Mouse (Mus musculus): ENCODE data around the gene Coch. TPM values are rescaled to one million over a fixed set of nuclear protein-coding genes. Genes with fewer than 3 reads are reported as not detected.
"Not testable (repeated sequence)": the region's sequence is repeated elsewhere in the genome, so short reads cannot be mapped to it uniquely, and the experiment has no call there.

The Coch gene
- polyA plus RNA-seq, 1 experiment from 2014 or later, result 0.42 TPM

DNA sequence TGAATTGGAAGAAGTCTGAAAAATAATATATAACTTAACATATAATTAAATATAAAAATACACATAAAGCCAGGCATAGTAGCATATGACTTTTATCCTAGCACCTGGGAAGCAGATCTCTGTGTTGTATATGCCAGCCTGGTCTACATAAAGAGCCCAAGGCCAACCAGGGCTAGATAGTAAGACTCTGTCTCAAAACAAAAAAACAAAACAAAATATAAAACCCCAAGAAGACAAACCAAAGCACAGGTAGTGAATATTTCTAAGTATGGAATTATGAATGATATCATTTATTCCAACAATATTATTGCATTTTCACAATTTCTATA lies 30.2 kb downstream of the Coch start:
- Histone ChIP-seq H3K36me3 (ENCODE audit: insufficient read depth, low read length) (peaks cover 7% of the 10 kb centered on the region; the same call in 1 of the 2 replicates), H3K4me2 (replicated peaks; ENCODE audit: low read depth, low read length) (no peak overlapping the region), H3K27me3 (replicated peaks; ENCODE audit: insufficient read depth, low read length) (no peaks in the 10 kb centered on the region), H3K4me3 (ENCODE audit: low read depth, low read length) (no peak overlapping the region), H3K27ac (ENCODE audit: low read length) (no peak overlapping the region), H3K4me1 (ENCODE audit: insufficient read depth, low read depth, low read length) (no peaks in the 10 kb centered on the region), H3K9ac (replicated peaks; ENCODE audit: low read depth) (no peak overlapping the region), H3K9me3 (ENCODE audit: low read length) (no peaks in the 10 kb centered on the region)
- no peak for ATAC-seq
- DNase-seq (ENCODE audit: low spot score), result no peak
- TF ChIP-seq CTCF (IDR thresholded peaks at IDR 0.05) (no peak), EP300 (IDR thresholded peaks at IDR 0.05) (no peak)

DNA sequence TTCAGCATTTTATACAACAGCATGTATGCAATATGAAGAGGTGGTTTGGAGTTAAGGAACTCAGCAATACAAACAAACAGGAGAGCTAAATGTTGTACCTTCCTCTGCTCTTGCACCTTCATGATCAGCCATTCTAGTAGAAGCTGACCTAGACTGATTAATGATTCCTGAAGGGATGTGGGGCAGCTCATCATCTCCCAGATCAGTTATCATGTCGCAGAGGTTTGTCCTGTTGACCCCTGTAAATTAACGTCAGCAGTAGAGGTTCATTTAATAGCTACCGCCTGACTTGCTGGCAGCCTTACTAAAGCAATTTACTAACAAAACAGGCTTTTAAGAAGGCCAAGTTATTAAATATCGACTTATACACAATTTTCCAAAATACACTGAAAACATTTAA lies 40.3 kb downstream of the Coch start:
- ATAC-seq, result no peak

DNA sequence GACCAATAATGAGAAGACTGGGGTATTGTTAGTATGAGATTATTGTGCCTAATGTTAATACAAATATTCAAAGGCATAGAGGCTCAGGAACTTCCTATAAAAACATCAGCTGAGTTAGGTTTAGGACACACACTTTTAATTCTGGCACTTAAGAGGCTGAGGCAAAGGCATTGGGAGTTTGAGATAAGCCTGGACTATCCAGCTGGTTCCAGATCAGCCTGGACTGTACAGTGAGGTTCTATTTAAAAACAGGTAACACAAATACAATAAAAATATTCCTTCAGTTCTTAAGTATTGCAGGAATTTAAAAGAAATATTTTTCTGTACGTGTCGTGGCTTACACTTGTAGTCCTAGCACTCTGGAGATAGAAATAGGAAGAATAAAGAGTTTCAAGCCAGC lies 43.1 kb downstream of the Coch start:
- no peak for ATAC-seq
- 73% methylated on average over 2 of the region's 2 CpGs for WGBS
- Histone ChIP-seq H3K4me3 (ENCODE audit: low read depth, low read length) (no peak overlapping the region), H3K27ac (ENCODE audit: low read length) (no peak overlapping the region), H3K36me3 (ENCODE audit: insufficient read depth, low read length) (no peaks in the 10 kb centered on the region), H3K27me3 (replicated peaks; ENCODE audit: insufficient read depth, low read length) (no peaks in the 10 kb centered on the region), H3K9ac (replicated peaks; ENCODE audit: low read depth) (no peak overlapping the region), H3K4me2 (replicated peaks; ENCODE audit: low read depth, low read length) (no peak overlapping the region), H3K9me3 (ENCODE audit: low read length) (no peaks in the 10 kb centered on the region), H3K4me1 (ENCODE audit: insufficient read depth, low read depth, low read length) (no peaks in the 10 kb centered on the region)
- no peak for DNase-seq (ENCODE audit: low spot score)
- TF ChIP-seq CTCF (IDR thresholded peaks at IDR 0.05) (no peak), EP300 (IDR thresholded peaks at IDR 0.05) (no peak)

More for the DNA sequence above, 40.3 kb downstream of the Coch start:
- H3K4me1 ChIP-seq (ENCODE audit: insufficient read depth, low read depth, low read length), result no peaks in the 10 kb centered on the region
- no peak overlapping the region for H3K27ac ChIP-seq (ENCODE audit: low read length)
- no peaks in the 10 kb centered on the region for H3K36me3 ChIP-seq (ENCODE audit: insufficient read depth, low read length)
- H3K4me2 ChIP-seq (replicated peaks; ENCODE audit: low read depth, low read length), result no peak overlapping the region
- TF ChIP-seq CTCF (IDR thresholded peaks at IDR 0.05) (no peak), EP300 (IDR thresholded peaks at IDR 0.05) (no peak)
- H3K4me3 ChIP-seq (ENCODE audit: low read depth, low read length), result no peak overlapping the region
- WGBS, result 62% methylated on average over 4 of the region's 4 CpGs
- no peaks in the 10 kb centered on the region for H3K27me3 ChIP-seq (replicated peaks; ENCODE audit: insufficient read depth, low read length)
- no peaks in the 10 kb centered on the region for H3K9me3 ChIP-seq (ENCODE audit: low read length)
- H3K9ac ChIP-seq (replicated peaks; ENCODE audit: low read depth), result no peak overlapping the region
- no peak for DNase-seq (ENCODE audit: low spot score)

DNA sequence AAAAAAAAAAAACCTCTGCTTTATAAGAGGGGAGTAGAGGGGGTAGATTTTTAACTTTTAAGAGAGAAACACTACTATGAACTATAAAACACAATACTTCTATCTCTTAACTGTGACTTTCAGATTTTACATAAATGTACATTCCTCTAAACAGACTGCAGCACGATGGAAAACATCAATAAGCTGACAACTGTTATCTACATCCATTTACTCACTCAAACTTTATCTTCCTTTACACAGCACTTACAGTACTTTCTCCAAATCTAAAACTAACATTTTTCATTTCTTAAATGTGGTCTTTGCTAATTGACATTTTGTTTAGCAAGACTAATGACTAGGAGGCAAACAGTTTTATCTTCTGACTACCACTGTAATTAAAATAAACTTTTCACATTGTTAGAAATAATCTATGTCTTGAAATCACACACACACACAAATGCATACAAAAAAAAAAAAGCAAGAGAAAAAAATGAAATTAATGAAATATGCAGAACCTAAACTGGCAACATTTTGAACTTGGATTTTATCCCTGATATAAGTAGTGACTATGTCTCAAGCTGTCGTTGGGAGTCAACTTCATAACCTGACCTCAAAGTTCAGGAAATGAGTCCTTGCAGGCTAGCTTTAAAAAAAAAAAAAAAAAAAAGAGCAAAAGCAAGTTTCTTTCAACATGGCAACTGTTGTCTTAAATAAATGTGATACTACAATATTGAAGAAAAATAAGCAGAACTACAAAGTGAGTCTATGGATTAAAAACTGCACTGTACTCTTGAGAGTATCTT lies 43.7 kb downstream of the Coch start:
- Histone ChIP-seq H3K4me3 (ENCODE audit: low read depth, low read length) (no peak overlapping the region), H3K27ac (ENCODE audit: low read length) (no peak overlapping the region), H3K27me3 (replicated peaks; ENCODE audit: insufficient read depth, low read length) (no peaks in the 10 kb centered on the region), H3K4me2 (replicated peaks; ENCODE audit: low read depth, low read length) (no peak overlapping the region), H3K4me1 (ENCODE audit: insufficient read depth, low read depth, low read length) (no peaks in the 10 kb centered on the region), H3K36me3 (ENCODE audit: insufficient read depth, low read length) (no peaks in the 10 kb centered on the region), H3K9ac (replicated peaks; ENCODE audit: low read depth) (no peak overlapping the region), H3K9me3 (ENCODE audit: low read length) (no peaks in the 10 kb centered on the region)
- TF ChIP-seq EP300 (IDR thresholded peaks at IDR 0.05) (no peak), CTCF (IDR thresholded peaks at IDR 0.05) (no peak)
- DNase-seq (ENCODE audit: low spot score) (no peak), ATAC-seq (no peak)
- 24% methylated on average over 2 of the region's 2 CpGs for WGBS

DNA sequence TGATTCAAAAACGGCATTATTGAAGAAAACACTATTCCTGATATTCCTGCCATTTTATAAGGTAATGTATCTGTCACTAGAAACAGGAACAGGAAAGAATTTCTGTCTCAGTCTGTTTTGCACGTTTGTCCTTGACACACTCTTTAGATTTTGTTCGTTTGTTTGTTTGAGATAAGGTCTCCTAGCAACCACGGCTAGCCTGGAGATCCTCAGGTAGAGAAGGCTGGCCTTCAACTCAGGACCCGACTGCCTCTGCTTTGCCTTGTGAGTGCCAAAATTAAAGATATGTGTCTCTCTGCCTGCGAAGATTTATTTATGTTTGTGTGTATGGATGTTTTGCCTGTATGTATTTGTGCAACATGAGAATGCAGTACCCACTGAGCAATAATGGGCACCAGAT lies 48.7 kb downstream of the Coch start:
- Histone ChIP-seq H3K4me2 (replicated peaks; ENCODE audit: low read depth, low read length) (no peak overlapping the region), H3K36me3 (ENCODE audit: insufficient read depth, low read length) (no peaks in the 10 kb centered on the region)
- DNase-seq (ENCODE audit: low spot score), result peak; percentile 16

DNA sequence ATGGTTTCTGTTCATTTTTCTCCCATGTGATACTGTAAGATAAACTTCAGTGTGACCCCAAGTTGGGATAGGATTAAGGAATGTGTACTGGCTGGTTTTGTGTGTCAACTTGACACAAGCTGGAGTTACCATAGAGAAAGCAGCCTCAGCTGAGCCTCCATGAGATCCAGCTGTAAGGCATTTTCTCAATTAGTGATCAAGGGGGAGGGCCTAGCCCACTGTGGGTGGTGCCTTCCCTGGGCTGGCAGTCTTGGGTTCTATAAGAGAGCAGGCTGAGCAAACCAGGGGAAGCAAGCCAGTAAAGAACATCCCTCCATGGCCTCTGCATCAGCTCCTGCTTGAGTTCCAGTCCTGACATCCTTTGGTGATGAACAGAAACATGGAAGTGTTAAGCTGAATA lies 56.3 kb downstream of the Coch start:
- H3K36me3 ChIP-seq (ENCODE audit: insufficient read depth, low read length), result peaks cover 18% of the 10 kb centered on the region; the same call in 1 of the 2 replicates
- not testable (repeated sequence) for ATAC-seq

More for the DNA sequence above, 48.7 kb downstream of the Coch start:
- H3K9me3 ChIP-seq (ENCODE audit: low read length), result no peaks in the 10 kb centered on the region
- TF ChIP-seq EP300 (IDR thresholded peaks at IDR 0.05) (no peak), CTCF (IDR thresholded peaks at IDR 0.05) (no peak)
- no peak overlapping the region for H3K9ac ChIP-seq (replicated peaks; ENCODE audit: low read depth)
- H3K27ac ChIP-seq (ENCODE audit: low read length), result no peak overlapping the region
- ATAC-seq, result no peak; the same call in 1 of the 2 replicates
- no peaks in the 10 kb centered on the region for H3K4me1 ChIP-seq (ENCODE audit: insufficient read depth, low read depth, low read length)
- no peaks in the 10 kb centered on the region for H3K27me3 ChIP-seq (replicated peaks; ENCODE audit: insufficient read depth, low read length)
- WGBS, result 19% methylated on average over 6 of the region's 6 CpGs
- H3K4me3 ChIP-seq (ENCODE audit: low read depth, low read length), result no peak overlapping the region

More for the DNA sequence above, 56.3 kb downstream of the Coch start:
- not testable (repeated sequence) for H3K4me3 ChIP-seq (ENCODE audit: low read depth, low read length); DNase-seq (ENCODE audit: low spot score); H3K27ac ChIP-seq (ENCODE audit: low read length); H3K4me2 ChIP-seq (replicated peaks; ENCODE audit: low read depth, low read length); H3K4me1 ChIP-seq (ENCODE audit: insufficient read depth, low read depth, low read length); H3K27me3 ChIP-seq (replicated peaks; ENCODE audit: insufficient read depth, low read length); H3K9me3 ChIP-seq (ENCODE audit: low read length); H3K9ac ChIP-seq (replicated peaks; ENCODE audit: low read depth)

Other genes with a start within 250 kb of the Coch start
- gene G2e3, start 245.3 kb upstream of the Coch start, polyA plus RNA-seq (2015; fragmentation: Nextera tagmentation; extraction: Ambion mirVana), result 7.5 and 9.1 TPM in 2 replicates
- 61.2 and 62.5 TPM in 2 replicates for gene Scfd1, start 215.8 kb upstream of the Coch start, polyA plus RNA-seq (2015; fragmentation: Nextera tagmentation; extraction: Ambion mirVana)
- gene Ap4s1, start 97.7 kb downstream of the Coch start, polyA plus RNA-seq (2015; fragmentation: Nextera tagmentation; extraction: Ambion mirVana), result 30.8 and 35.1 TPM in 2 replicates
- 34.2 and 34.8 TPM in 2 replicates for gene Strn3, start 98.6 kb downstream of the Coch start, polyA plus RNA-seq (2015; fragmentation: Nextera tagmentation; extraction: Ambion mirVana)
- 27.5 and 31.8 TPM in 2 replicates for gene Hectd1, start 236.2 kb downstream of the Coch start, polyA plus RNA-seq (2015; fragmentation: Nextera tagmentation; extraction: Ambion mirVana)

Data from lung, postnatal 0 days (tissue).